Mouse (Mus musculus) neural tube, embryonic 10.5 days (tissue): ENCODE results near the gene Ahsg.

Experiments used
- DNase-seq: peaks from one replicate; pipeline ENCODE4 v3.0.0-alpha.2; 2017; ENCODE audit warnings: low spot score; ENCODE audit errors: extremely low spot score

Ahsg gene

GRCm38 (mm10) chr16:22890683-22891510 is at the start of gene Ahsg:
Ahsg (plus strand) TSS chr16:22891277.
- DNase-seq, result no peak

GRCm38 (mm10) chr16:22842871-22843270 is 48.2 kb upstream of the Ahsg start:
- no peak for DNase-seq

GRCm38 (mm10) chr16:22844061-22844801 is 46.8 kb upstream of the Ahsg start:
- DNase-seq, result peak; percentile 78

DNA sequence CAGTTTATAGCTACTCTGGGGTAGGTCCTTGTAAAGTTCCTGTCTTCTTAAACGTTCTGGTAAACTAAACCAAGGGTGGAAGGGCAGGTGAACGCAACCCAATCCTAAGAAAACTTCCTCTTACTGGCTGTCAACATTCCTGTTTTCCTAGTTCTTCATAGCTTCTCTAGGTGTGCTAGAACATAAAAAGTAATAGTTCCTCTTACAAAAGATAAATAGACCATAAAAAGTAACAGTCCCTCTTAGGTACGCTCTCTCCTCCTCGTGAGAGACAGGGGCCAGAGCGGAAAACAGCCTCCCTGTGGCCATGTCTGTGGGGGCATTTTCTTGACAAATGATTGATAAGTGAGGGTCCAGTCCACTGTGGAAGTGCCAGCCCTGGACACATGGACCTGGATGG is 46.2 kb upstream of the Ahsg start:
- DNase-seq, result no peak

DNA sequence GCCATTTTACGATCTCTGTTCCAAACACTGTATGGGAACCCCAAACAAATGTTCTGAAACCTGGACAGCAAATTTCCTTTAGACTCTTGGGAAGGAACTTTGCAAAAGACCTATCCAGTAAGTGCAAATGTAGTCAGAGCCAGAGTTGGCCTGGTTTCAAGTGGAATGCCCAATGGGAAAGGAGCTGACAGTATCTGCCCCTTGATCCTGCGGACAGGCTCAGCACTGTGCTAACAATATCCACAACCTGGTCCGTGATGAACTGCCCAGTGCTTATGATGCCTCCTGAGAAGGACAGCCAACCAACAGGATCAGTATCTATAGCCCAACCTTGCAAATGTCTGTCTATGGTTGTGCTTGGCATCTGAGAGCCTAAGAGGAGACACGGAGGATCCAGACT is 45.6 kb upstream of the Ahsg start:
- no peak for DNase-seq

DNA sequence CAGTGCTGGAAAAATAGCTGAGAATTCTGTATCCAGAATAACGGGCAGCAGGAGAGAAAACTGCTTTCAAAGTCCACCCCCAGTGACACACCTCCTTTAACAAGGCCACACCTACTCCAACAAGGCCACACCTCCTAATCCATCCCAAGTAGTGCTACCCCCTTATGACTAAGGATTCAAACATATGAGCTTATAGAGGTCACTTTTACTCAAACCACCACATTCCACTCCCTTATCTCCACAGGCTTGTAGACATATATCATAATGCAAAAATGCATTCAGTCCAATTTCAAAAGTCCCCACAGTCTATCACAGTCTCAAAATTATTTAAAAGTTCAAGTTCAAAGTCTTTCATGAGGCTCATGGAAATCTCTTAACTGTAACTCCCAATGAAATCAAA is 43.4 kb upstream of the Ahsg start:
- no peak for DNase-seq

DNA sequence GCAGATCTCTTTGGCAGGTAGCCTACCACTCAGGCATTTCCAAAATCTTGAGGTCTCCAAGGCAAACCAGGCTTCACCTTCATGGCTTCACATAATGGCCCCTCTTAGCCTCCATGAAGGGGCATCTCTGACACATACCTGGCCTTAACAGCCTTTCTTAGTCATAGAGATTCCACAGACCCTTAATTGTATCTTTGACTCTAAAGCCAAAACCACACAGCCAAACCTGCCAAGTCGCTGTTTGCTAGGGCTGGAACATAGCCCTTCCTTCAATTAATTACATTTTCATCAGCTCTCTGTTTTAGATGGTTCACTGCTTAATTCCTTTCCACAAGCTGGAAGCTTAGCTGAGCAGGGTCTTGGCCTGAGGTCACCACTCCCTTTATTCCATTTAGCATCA is 42.7 kb upstream of the Ahsg start:
- DNase-seq, result no peak

DNA sequence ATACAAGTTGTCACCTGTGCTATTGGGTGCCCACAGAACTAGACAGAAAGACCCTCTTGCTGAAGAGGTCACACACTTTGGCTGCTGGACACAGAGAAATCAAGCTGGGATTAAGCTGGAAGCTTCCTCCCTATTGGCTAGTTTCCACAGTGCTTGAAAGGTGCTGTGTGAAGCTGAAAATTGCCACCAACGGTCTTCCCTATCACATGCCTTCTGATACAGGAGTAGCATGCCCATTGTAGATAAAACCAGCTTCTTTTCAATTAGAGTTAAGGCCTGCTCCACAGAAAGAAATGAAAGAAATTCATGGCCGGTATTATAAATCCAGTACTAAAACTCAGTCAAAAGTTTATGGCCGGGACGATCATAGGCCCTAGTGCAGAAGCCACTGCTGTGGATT is 38.4 kb upstream of the Ahsg start:
- no peak for DNase-seq

- peak; percentile 15 for DNase-seq
These were observed 34.3 kb upstream of the Ahsg start for GRCm38 (mm10) chr16:22856773-22857172.

GRCm38 (mm10) chr16:22857431-22858113 is 33.5 kb upstream of the Ahsg start, which contains the start of the genes Tbccd1 and Dnajb11:
Tbccd1 (minus strand) TSS chr16:22857669.
Dnajb11 (plus strand) TSS chr16:22857845.
- DNase-seq, result peak; percentile 97

DNA sequence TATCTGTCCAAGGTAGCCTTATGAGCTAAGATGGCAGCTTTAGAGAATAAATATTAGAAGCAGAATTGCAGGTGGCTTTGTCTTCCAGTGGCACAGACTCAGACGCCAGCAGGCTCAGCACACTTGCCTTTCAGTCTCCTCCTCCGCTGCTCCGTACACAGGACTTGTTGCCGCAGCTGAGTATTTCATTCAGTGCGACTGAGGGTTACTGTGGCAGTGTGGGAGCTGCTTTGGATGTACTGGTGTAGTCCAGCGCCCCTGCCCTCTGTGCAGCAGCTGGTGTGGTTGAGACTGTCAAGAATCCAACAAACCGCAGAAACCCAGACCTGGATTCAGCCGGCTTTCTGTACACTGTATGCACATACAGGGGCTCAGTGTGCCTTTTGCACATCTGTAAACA is 18.7 kb upstream of the Ahsg start:
- no peak for DNase-seq

DNA sequence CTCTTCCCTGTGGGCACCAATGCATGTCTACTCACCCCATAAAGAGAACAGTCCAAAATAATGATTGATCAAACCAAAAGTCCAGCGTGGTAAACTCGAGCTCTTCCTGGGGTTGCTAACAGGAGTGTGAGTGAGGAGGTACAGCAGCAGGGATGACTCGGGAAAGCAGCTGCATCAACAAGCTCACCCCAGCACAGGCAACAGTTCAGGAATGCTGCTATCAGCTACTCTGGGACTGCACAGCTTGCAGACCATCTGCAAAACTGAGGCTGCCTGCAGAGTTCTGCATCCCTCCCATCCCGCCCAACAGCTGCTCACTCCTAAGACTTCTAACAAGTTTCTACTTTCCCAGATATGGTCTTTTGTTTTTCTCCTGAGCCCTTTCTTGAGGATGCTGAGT is 17.7 kb upstream of the Ahsg start:
- no peak for DNase-seq

- DNase-seq, result peak; percentile 33
These were observed 14.6 kb upstream of the Ahsg start for GRCm38 (mm10) chr16:22876218-22877043.

- no peak for DNase-seq
These were observed 13.3 kb upstream of the Ahsg start for GRCm38 (mm10) chr16:22877660-22878390.

DNA sequence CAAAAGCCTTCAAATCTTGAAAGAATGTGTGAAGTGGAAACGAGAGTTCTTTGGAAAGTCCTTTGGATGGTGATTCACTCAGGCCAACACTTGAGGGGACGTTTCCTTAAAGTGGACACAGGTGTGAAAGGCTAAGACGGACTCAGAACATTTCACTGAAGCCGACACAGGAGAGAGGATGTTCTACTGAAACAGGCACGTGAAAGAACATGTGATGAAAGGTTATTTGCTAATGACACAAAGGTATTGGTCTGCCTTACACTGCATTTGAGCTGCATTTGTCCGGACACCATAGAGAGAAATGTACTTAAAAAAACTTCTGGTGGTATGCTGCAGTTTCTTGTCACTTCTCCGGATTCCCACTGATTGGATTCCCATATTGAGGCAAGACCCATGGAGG is 12.4 kb upstream of the Ahsg start:
- DNase-seq, result no peak

GRCm38 (mm10) chr16:22879945-22880595 is 11.0 kb upstream of the Ahsg start:
- no peak for DNase-seq

DNA sequence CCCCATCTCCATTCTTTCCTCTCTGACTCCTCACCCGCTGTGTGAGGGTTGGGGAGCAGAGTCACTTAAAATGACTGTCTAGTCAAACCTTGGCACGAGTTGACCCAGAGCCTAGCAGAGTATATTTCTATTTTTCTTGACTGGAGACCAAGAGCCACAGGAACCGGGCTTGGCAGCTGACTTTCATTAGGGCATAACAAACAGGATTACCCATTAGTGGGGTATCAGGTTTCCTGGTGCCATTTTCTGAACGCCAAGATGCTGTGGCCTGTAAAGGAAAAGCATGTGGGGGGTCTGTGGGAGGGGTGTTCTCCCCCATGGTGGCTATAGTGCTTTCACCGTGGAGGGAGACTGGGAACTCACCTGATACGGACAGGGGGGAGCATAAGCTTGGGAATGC is 10.2 kb upstream of the Ahsg start:
- DNase-seq, result peak; percentile 18

- no peak for DNase-seq
These were observed 9.6 kb upstream of the Ahsg start for GRCm38 (mm10) chr16:22881487-22881886.

GRCm38 (mm10) chr16:22883441-22883840 is 7.6 kb upstream of the Ahsg start:
- DNase-seq, result no peak

- no peak for DNase-seq
These were observed 5.7 kb upstream of the Ahsg start for GRCm38 (mm10) chr16:22885356-22885755.
